Mouse (Mus musculus) liver, embryonic 11.5 days (tissue): Measurements from ENCODE around the gene Ubl4b. TPM values are rescaled to one million over a fixed set of nuclear protein-coding genes. Genes with fewer than 3 reads are reported as not detected.

ENCODE experiments used
- ATAC-seq: fragments of 200-750 bp; cut with Nextera tagmentation; replicated peaks from 2 replicates; pipeline ENCODE4 v1.8.0; 2017; ENCODE audit warnings: moderate number of reproducible peaks, mild to moderate bottlenecking, moderate TSS enrichment, moderate library complexity; ENCODE audit not compliant: low FRiP score
- DNase-seq: peaks from one replicate; pipeline ENCODE4 v3.0.0-alpha.2; 2017; ENCODE audit warnings: low spot score
- H3K27ac ChIP-seq: fragments of 300-500 bp; sonication (generic); 2 replicates; pipeline ENCODE4 v1.5.1; 2014; ENCODE audit warnings: mild to moderate bottlenecking, low read depth, low read length, control low read depth
- H3K27me3 ChIP-seq: fragments of 300-500 bp; sonication (generic); replicated peaks from 2 replicates; pipeline ENCODE4 v1.6.1; 2014; ENCODE audit warnings: low read length, mixed read lengths; ENCODE audit not compliant: control insufficient read depth, insufficient read depth
- H3K36me3 ChIP-seq: fragments of 300-500 bp; sonication (generic); 2 replicates; pipeline ENCODE4 v1.6.1; 2014; ENCODE audit warnings: mild to moderate bottlenecking, low read length, moderate library complexity, mixed read lengths; ENCODE audit not compliant: control insufficient read depth, insufficient read depth
- H3K4me1 ChIP-seq: fragments of 300-500 bp; sonication (generic); replicated peaks from 2 replicates; pipeline ENCODE4 v1.6.1; 2014; ENCODE audit warnings: low read length, mixed read lengths; ENCODE audit not compliant: control insufficient read depth, insufficient read depth
- H3K4me2 ChIP-seq: fragments of 300-500 bp; sonication (generic); 2 replicates; pipeline ENCODE4 v1.6.1; 2014; ENCODE audit warnings: mild to moderate bottlenecking, control low read depth, moderate library complexity
- H3K4me3 ChIP-seq: fragments of 300-500 bp; sonication (generic); 2 replicates; pipeline ENCODE4 v1.5.1; 2014; ENCODE audit warnings: low read depth, low read length, control low read depth
- H3K9ac ChIP-seq: fragments of 300-500 bp; sonication (generic); 2 replicates; pipeline ENCODE4 v1.6.1; 2014; ENCODE audit warnings: low read depth, low read length, control low read depth
- H3K9me3 ChIP-seq: fragments of 300-500 bp; sonication (generic); 2 replicates; pipeline ENCODE4 v1.6.1; 2016; ENCODE audit warnings: low read length, inconsistent platforms, mixed read lengths; ENCODE audit not compliant: control insufficient read depth
- WGBS: fragments of 180-500 bp; shearing (Covaris S2); extraction: QIAGEN DNeasy Blood & Tissue Kit; methylation state at CpG from one replicate; pipeline ENCODE4 v1.1.7; 2014; 5-methylcytosine and 5-hydroxymethylcytosine counted together
- polyA plus RNA-seq: library from polyadenylated mRNA; unstranded; fragments of >200 nt; fragmentation: Nextera tagmentation; extraction: Ambion mirVana; gene quantifications from 2 replicates; pipeline ENCODE4 v1.2.1, GENCODE M21; 2014

The Ubl4b gene
- polyA plus RNA-seq, 1 experiment from 2014 or later: not detected

DNA sequence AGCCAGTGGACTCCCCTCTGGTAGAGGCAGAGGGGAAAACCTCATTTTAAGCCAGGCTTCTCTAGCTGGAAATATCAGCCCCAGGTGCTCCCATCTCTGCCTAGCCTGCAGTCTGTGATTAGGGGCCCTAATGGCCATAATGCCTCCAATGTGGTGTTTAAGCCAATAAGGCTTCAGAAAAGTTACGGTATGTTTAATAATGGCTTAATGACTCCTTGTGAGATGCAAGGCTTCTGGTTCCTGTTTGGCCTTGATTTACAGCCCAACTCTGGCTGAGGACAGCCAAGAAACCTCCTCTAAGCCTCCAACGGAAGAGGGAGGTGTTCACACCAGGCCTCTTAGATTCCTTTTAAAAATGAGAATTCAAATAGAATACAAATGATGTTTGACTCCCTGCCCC, 38.8 kb upstream of the Ubl4b start:
- H3K4me1 ChIP-seq: no peaks in the 10 kb centered on the region
- H3K9ac ChIP-seq: no peak overlapping the region
- DNase-seq (no peak), ATAC-seq (no peak)
- peaks cover 81% of the 10 kb centered on the region for H3K27me3 ChIP-seq
- no peaks in the 10 kb centered on the region for H3K9me3 ChIP-seq
- H3K27ac ChIP-seq: no peak overlapping the region
- H3K4me2 ChIP-seq: no peak overlapping the region
- WGBS: 36% methylated on average over 2 of the region's 2 CpGs
- H3K4me3 ChIP-seq: no peak overlapping the region
- no peaks in the 10 kb centered on the region for H3K36me3 ChIP-seq

GRCm38 (mm10) chr3:107591612-107592011, 36.7 kb upstream of the Ubl4b start:
- no peak overlapping the region for H3K9ac ChIP-seq
- peaks cover 74% of the 10 kb centered on the region for H3K27me3 ChIP-seq
- no peak overlapping the region for H3K4me2 ChIP-seq
- no peak for ATAC-seq
- H3K27ac ChIP-seq: no peak overlapping the region
- WGBS: 50% methylated on average over 1 of the region's 1 CpGs
- H3K4me1 ChIP-seq: no peaks in the 10 kb centered on the region
- DNase-seq: no peak
- H3K9me3 ChIP-seq: no peaks in the 10 kb centered on the region
- H3K36me3 ChIP-seq: no peaks in the 10 kb centered on the region
- H3K4me3 ChIP-seq: no peak overlapping the region

DNA sequence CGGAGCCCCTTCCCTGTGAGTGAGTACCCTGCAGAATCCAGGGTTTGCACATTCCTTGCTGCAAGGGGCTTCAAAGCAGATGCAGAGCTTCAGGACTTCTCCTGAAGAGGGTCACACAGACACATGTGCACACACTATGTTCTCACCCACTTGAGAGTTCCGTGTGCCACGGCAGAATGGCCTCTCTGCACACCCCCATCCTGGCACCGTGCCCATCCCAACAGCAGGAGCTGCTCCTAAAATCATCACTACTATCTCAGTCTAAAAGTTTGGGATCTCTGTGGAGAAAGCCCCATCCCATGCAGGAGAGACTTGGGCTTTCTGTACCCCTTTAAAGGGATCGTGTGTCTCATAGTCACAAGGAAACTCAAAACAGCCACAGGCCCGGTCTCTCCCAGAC, 31.6 kb upstream of the Ubl4b start:
- WGBS: 78% methylated on average over 6 of the region's 6 CpGs

GRCm38 (mm10) chr3:107583893-107584292, 29.0 kb upstream of the Ubl4b start:
- WGBS: 13% methylated on average over 1 of the region's 1 CpGs

More for the DNA sequence above, 31.6 kb upstream of the Ubl4b start:
- Histone ChIP-seq H3K4me2 (no peak overlapping the region), H3K27ac (no peak overlapping the region), H3K36me3 (no peaks in the 10 kb centered on the region), H3K9ac (no peak overlapping the region), H3K9me3 (no peaks in the 10 kb centered on the region), H3K4me1 (peaks cover 5% of the 10 kb centered on the region; the same call in 1 of the 2 replicates), H3K4me3 (no peak overlapping the region), H3K27me3 (peaks cover 78% of the 10 kb centered on the region)
- ATAC-seq (no peak), DNase-seq (no peak)

GRCm38 (mm10) chr3:107582875-107583767, 28.2 kb upstream of the Ubl4b start:
- Histone ChIP-seq H3K36me3 (no peaks in the 10 kb centered on the region), H3K27me3 (peaks cover 90% of the 10 kb centered on the region), H3K27ac (no peak overlapping the region), H3K4me1 (peaks cover 6% of the 10 kb centered on the region), H3K9ac (no peak overlapping the region), H3K4me3 (peak overlapping the region; percentile 36), H3K4me2 (peak overlapping the region; percentile 57), H3K9me3 (no peaks in the 10 kb centered on the region)
- 2% methylated on average over 65 of the region's 65 CpGs for WGBS
- ATAC-seq (no peak), DNase-seq (peak; percentile 57)

More at GRCm38 (mm10) chr3:107583893-107584292, 29.0 kb upstream of the Ubl4b start:
- Histone ChIP-seq H3K36me3 (no peaks in the 10 kb centered on the region), H3K4me1 (peaks cover 5% of the 10 kb centered on the region; the same call in 1 of the 2 replicates), H3K9ac (no peak overlapping the region), H3K9me3 (no peaks in the 10 kb centered on the region), H3K4me2 (no peak overlapping the region), H3K27me3 (peaks cover 89% of the 10 kb centered on the region), H3K27ac (no peak overlapping the region), H3K4me3 (no peak overlapping the region)
- ATAC-seq (no peak), DNase-seq (no peak)

DNA sequence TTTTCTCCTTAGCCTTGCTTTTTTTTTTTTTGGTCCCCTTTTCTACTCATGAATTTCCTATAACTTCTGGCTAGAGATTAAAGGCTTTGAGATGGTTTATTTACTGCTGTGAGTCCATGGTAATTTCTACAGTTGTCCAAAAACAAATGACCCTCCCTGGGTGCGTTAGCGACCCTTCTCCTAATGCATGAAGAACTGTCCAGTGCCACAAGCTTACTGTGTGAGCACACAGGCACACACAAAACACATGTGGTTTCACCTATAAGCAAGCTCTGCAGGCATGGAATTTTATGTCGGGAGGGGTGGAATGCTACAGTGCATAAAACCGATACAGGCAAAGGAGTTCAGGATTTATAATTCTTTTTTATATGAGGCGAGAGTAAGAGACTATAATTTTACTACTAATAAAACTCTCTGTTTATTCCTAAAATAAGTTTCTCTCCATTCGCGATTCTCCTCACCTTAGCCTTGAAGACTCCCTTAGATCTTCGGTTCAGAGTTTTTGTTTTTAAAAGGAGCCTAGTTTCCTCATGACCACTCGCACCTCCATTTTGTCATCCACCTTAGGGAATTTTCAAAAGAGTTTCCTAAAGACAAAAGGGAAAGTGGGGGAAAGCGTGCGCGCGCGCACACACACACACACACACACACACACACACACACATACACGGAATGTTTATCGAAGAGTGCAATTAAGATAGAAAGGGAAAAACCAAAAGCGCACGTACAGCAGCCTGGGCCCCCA, 27.4 kb upstream of the Ubl4b start:
- 6% methylated on average over 18 of the region's 18 CpGs for WGBS
- no peak overlapping the region for H3K27ac ChIP-seq
- ATAC-seq (no peak), DNase-seq (no peak)
- H3K4me3 ChIP-seq: peak overlapping the region; percentile 36
- peak overlapping the region; percentile 57 for H3K4me2 ChIP-seq
- H3K9ac ChIP-seq: no peak overlapping the region
- H3K9me3 ChIP-seq: no peaks in the 10 kb centered on the region
- peaks cover 14% of the 10 kb centered on the region for H3K4me1 ChIP-seq
- H3K36me3 ChIP-seq: no peaks in the 10 kb centered on the region
- peaks cover 83% of the 10 kb centered on the region for H3K27me3 ChIP-seq

DNA sequence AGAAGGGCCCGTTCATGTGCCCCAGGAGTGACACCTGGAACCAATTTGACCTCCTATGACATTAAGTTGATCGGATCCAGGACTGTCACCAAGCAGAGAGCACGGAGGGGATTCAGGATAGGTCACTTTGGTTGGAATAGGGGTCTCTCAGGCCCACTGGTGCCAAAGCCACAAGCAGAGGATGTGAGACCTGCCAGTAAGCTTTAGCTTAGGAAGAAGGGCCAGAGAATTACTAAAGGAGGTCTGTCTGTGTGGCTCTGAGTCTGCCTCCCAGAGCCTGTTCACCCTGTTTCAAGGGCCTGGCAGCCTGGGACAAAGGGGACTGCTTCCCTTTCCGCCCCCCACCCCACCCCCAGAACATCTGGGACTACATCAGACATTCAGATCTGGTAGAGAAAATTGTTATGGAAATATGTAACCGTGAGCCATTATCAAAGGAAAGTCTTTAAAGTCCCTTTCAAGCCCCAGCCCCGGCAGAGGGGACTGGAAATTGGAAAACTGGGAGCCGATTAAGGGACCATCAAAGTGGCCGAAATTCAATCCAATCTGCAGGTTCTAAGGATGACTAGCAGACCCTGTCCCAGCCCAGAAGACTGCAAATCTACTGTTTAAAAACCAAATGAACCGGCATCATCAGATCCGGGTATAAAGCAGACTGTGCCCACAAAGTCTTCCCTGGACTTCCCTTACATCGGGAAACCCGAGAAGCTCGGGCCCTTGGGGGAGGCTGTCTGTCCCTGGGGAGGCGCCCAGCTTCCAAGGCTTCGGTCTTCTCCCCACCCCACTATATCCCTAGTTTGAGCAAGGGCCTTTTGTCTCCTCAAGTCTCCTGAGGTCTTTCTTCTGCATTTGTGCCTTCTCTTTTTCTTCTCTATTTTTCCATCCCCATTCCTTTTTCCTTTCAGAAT, 26.5 kb upstream of the Ubl4b start:
- no peak overlapping the region for H3K9ac ChIP-seq
- H3K4me3 ChIP-seq: no peak overlapping the region
- no peak overlapping the region for H3K27ac ChIP-seq
- no peaks in the 10 kb centered on the region for H3K36me3 ChIP-seq
- ATAC-seq (no peak), DNase-seq (no peak)
- H3K4me2 ChIP-seq: no peak overlapping the region
- WGBS: 11% methylated on average over 15 of the region's 15 CpGs
- H3K27me3 ChIP-seq: peaks cover 78% of the 10 kb centered on the region
- H3K4me1 ChIP-seq: peaks cover 18% of the 10 kb centered on the region
- no peaks in the 10 kb centered on the region for H3K9me3 ChIP-seq

- 2% methylated on average over 4 of the region's 4 CpGs for WGBS
- H3K27me3 ChIP-seq: peaks cover 59% of the 10 kb centered on the region
- H3K9ac ChIP-seq: no peak overlapping the region
- ATAC-seq: no peak
- no peaks in the 10 kb centered on the region for H3K36me3 ChIP-seq
- H3K4me1 ChIP-seq: peaks cover 18% of the 10 kb centered on the region
- no peaks in the 10 kb centered on the region for H3K9me3 ChIP-seq
- no peak for DNase-seq
- H3K4me2 ChIP-seq: no peak overlapping the region
- no peak overlapping the region for H3K27ac ChIP-seq
- no peak overlapping the region for H3K4me3 ChIP-seq
These were observed 24.6 kb upstream of the Ubl4b start for GRCm38 (mm10) chr3:107579466-107579865.
